Mouse (Mus musculus) G1E (cell line): ENCODE measurements around the gene Kcnip4.

ENCODE experiments used
- CTCF ChIP-seq: IDR thresholded peaks from 2 replicates; pipeline ENCODE4 v1.5.1; 2012; ENCODE audit warnings: low read depth, low read length, inconsistent platforms, mixed read lengths
- GATA1 ChIP-seq: IDR thresholded peaks from 2 replicates; pipeline ENCODE4 v1.6.1; 2012; ENCODE audit warnings: borderline replicate concordance, low read length, inconsistent platforms, mixed read lengths
- POLR2AphosphoS5 ChIP-seq: IDR thresholded peaks from 2 replicates; pipeline ENCODE4 v1.6.1; 2012; ENCODE audit warnings: low read depth, low read length, inconsistent platforms; ENCODE audit not compliant: insufficient replicate concordance

DNA sequence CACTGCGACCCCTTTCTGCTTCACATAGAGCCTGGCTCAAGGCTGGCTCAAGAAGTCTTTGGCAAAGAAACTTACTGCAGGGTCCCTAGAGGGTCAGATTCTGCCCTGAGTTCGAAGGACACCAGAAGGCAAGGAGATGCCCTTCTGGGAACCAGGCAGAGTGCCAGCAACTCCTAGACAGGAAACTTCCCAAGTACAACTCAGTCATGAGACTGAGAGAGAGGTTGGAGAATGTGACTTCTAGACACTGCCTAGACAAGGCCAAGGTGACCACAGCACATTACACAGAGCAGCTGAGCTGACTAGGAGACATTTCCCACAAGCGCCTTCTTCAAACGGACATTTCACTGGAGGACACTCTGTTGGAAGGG is 520 bp upstream of the Kcnip4 start:
- TF ChIP-seq CTCF (no peak), GATA1 (no peak), POLR2AphosphoS5 (no peak)
